Mouse (Mus musculus) gastrocnemius, postnatal 14 days (tissue): Measurements from ENCODE around the gene Gstm4. TPM values are rescaled to one million over a fixed set of nuclear protein-coding genes. Genes with fewer than 3 reads are reported as not detected.
A peak's percentile ranks its signal among the peaks of the same experiment; 100 is the strongest.

Experiments
- DNase-seq: peaks from one replicate; pipeline ENCODE4 v3.0.0; 2021; ENCODE audit warnings: mixed read lengths
- intact Hi-C: fragments of 180-260 bp; cut with DNase I; formaldehyde crosslinking; loops from one replicate; pipeline ENCODE4 v1.15.1; 2025; ENCODE audit warnings: low total_unique reads
- total RNA-seq, 2 experiments: library from RNA; stranded (reverse); gene quantifications; 2 replicates each; pipeline ENCODE4 v1.2.3; 2021

Gene Gstm4
- total RNA-seq, 2 experiments from 2014 or later: 11.4 to 12.0 TPM

DNA sequence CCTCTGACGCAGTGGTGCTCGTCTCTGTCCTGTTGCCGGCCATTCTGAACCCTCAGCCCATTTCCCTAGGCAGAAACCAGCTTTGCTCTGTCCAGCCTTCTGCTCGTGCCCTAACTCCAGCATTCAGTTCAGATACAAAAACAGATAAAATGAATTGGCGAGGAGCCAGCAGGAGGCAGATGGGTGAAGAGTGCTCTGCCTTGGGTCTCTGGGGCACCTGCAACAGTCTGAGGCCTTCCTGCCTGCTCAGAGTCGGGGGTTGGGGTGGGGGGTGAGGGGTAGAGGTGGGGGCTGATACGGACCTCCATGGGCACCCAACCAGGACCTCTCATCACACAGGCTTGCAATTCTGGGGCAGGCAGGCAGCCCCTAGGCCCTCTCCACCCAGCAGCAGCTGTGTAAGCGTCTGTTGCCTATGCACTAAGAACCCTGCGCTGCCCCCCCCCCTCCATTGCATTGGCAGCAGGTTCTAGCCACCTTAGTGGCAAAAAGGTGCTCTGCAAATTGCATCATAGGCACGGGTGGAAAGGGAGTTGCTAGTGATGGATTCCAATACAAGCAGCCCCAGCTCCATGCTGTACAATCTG is 28.4 kb upstream of the Gstm4 start:
- no peak for DNase-seq
- intact Hi-C loops: no loop called here

DNA sequence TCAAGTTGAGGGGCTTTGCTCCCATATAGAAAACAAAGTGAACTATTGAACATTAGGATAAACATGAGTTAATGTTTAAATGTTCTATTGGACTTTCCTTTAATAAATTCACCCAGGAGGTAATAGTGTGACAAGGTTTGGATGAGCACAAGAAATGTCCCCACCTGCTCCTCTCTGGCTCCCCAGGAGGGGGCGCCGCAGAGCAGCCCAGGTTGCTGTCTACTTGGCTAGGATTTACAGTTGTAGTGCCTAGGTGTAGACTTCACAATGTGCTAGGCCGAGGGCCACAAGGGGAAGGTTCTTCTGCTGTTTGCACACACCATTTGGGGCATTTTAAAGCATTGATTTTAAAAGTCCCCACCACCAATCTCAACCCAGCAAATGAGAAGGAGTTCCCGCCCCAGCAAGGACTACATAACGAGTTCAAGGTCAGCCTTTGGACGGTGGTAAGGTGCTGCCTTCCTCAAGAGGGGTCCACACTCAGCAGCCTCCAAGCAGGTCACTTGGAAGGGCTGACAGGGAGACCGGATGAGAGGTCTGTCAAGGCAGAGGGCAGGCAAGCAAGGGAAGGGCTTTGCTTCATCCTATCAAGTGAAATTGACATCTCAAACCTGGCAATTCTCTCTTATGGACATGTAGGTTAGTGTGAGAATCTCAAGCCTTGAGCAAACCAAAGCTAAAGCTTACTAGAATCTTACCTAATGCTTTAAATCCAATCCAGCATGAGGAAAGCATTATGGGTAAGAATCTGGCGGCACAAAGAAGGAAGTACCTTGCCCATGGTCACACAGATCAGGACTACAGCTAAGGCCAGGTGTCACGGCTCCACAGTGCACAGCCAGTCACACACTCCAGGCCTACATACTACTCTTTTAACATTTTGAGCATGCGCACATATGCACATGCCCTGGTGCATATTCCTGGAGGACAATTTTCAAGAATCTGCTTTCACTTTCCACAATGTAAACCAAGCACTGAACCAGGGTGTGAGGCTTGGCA is 25.9 kb upstream of the Gstm4 start:
- peak; percentile 69 for DNase-seq
- intact Hi-C loops: loop anchor here (1.0 kb wide), 1 partner anchor 77 kb away; no protein-coding TSS in a partner anchor

DNA sequence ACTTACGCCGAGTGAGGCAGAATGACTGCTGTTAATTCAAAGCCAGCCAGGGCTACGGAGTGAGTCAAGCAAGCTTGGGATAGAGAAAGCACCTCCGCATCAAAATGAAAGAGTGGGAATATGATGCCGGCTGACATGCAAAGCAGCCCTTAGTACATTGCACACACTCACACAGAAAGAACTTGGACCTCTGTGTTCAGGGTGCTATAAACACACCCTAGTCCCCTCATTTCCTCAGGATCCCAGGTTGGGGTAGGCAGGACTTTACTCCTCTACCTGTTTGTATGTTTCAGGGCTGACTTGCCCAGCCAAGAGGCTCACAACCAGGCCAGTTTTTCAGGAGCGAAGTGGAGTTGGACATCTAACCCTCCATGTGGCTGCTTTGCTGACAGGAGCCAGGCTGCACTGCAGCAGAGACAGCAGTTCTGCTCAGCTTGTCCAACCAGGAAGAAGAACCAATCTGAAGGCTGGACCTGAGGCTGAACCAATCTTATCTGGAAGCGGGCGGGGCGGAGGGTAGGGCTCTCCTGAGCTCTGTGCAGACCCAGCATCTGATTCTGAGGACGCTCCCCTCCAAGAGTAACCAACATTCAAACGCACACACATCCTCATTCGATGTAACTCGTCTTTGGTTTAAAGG is 24.7 kb upstream of the Gstm4 start:
- DNase-seq: peak; percentile 38
- intact Hi-C loops: no loop called here

DNA sequence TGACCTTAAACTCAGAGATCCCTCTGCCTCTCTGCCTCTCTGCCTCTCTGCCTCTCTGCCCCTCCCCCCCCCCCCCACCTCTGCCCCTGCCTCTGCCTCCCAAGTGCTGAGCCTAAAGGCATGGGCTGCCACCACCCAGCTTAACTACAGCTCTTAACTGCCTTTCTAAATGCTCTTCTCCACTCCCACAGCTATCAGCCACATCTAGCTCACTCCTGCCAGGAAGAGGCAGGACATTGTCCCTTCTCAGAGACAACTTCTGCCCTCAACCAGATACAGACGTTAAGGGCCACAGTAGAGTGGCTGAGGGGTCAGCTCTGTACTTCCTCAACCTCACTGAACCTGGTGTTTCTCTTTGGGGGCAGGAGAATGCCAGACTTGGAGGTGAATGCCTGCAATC is 24.1 kb upstream of the Gstm4 start:
- intact Hi-C loops: no loop called here
- DNase-seq: no peak

DNA sequence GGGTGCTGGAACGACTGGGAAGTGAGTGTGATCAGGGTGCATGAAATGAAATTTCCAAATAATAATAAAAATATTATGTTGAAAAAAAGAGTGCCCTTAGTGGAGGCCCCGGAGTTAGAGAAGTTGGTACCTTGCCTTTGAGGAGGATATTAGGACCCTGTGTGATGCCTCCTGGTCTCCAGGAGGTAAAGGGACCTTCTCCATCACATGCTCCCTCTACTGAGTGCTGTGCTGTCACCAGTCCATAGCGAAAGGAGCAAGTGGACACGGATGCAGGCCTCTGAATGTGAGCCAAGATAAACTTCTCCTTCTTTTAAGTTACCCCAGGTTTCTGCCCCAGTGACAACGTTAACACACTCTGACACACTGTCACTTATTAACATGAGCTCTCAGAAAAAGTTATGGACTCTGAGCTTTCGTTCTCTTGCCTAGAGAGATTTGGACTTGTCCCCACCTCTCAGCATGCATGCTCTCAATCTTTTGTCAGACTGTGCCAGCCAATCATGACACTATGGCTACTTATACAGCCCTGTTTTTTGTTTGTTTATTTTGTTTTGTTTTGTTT is 22.8 kb upstream of the Gstm4 start:
- intact Hi-C loops: no loop called here
- DNase-seq: no peak

DNA sequence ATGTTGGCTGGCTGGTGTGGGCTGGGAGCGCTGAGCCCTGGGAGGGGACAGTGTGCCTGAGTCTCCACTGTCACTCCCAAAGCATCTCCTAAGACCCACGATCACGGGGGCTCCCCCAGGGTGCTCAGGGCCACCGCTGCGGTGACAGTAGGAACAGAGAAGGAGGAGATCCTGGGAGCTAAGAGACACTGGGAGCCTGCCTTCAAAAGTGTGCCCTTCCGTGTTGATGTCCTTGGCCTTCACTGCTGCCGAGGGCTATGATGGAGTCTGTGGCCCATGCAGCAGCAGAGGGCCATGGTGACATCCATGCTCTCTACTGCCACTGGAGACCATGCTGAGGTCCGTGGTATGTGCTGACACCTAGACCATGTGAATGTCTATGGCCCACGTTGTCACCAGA is 20.9 kb upstream of the Gstm4 start:
- DNase-seq: no peak
- intact Hi-C loops: no loop called here

DNA sequence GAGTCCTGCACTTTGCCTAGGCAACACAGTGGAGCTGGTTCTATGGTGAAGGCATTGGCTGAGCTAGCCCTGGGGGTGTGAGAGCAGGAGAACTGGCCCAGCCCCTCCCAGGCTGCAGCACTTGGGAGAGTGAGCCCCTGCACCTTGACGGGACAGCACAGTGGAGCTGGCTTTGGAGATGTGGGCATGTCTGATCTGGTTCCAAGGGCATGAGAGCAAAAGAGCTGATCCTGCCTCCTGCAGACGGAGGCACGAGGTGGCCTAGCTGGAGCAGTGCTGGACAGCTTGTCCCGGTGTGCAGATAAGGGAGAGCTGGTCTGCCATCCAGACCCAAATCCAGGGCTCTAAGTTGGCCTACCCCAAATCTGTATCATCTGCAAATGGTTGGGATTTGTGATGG is 20.0 kb upstream of the Gstm4 start:
- intact Hi-C loops: loop anchor here (5.0 kb wide), 2 partner anchors 122 to 197 kb away; partner anchors contain the start of gene Gstm6
- no peak for DNase-seq

DNA sequence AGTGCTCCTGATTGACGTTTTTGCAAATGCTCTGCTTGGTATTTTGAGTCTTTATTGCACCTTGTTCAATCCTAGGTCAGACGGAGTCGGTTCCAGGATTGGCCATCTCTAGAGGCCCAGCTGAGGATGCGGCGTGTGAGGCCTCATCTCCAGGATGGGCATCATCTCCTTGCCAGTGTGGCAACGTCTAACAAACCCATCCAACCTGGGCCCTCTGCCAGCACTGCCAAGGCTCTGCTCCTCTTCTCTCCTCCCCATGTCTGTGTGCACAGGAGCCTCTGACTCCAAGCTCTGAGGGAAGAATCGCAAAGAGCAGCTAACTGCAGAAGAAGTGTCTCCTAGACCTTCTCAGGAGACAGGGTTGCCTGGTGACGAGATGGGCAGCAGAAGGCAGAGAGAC is 18.0 kb upstream of the Gstm4 start:
- DNase-seq: no peak
- intact Hi-C loops: loop anchor here (5.0 kb wide), 2 partner anchors 120 to 195 kb away; partner anchors contain the start of gene Gstm6

DNA sequence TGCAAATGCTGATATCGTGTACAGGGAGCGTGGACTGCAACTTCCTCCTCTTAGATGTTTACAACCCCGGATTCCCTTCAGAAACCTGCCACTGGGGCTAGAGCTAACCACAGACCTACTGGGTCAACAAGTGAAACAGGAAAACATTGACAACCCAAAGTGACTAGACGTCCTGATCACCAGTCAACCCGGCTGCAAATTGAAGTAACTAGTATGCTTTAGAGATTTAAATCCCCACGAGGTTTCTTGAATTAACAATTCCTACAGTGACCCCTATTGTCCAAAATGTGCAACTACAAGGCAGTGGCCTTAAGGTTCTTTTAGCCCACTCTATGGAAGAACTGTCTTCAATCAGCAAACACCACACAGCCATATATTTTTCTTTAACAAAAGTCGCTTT is 16.7 kb upstream of the Gstm4 start:
- intact Hi-C loops: loop anchor here (5.0 kb wide), 2 partner anchors 119 to 194 kb away; partner anchors contain the start of gene Gstm6
- no peak for DNase-seq

DNA sequence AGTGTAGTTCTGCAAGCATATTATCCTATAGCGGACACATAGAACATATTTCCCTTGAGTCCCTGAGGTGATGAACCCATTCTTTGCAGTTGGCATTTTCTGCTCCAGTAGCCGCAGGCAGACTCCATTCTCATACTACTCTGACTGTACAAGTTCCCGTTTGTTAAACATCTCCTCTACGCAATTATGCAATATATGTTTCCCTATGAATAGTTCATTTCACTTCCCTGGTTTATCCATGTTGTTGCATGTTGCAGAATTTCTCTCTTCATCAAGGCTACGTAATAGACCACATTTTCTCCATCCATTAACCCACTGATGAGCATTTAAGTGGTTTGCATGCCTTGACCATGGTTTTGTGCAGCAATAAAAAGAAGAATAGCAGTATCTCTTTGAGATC is 5.8 kb upstream of the Gstm4 start:
- intact Hi-C loops: loop anchor here (10.0 kb wide), 1 partner anchor 346 kb away; no protein-coding TSS in a partner anchor

DNA sequence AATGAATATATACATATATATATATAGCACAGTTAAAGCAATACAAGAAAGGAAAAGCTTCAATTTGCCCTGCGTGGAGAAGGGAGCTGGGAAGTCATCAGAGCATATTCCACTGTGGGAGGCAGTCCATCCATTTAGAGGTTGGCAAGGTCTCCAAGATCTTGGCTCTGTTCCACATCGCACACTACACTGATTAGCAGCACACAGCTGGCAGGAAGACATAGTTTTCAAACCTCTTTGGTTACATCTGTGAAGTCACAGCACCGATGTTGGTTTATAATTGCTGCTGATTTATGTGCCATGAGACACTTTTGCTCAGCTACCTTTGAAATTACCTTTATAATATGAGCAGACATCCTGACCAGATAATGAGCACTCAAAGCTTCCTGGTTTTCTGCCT is 3.6 kb upstream of the Gstm4 start:
- intact Hi-C loops: no loop called here

More for the DNA sequence above, 5.8 kb upstream of the Gstm4 start:
- DNase-seq: no peak

DNA sequence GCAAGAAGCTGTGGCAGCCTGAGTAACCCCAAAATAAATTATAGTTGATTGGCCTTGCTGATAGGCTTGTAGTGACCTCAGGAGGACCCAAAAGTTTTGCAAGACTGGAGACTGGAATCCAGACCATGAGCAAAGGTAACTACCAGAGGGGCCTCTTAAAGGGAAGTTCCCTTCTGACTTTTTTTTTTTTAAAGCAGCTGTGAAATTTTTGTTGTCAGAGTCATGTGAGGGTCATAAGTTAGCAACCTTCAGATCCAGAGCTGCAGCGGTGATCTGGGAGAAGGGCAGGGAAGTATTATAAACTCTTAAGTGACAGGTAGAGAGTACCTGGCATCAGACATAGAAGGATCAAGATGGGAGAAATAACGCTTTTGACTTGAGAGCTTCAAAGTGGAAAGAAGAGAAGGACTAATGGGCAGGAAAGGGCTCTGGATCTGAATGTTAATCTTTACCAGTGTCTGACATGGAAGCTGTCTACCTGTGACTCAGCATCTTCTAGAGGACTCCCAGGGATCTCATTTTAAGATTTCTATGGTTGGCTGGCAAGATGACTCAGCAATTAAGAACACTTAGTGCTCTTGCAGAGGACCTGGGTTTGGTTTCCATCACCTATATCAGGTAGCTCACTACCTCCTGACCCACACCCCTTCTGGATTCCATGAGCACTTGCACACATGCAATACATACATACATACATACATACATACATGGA is 2.4 kb upstream of the Gstm4 start:
- DNase-seq: no peak
- intact Hi-C loops: no loop called here

More for the DNA sequence above, 3.6 kb upstream of the Gstm4 start:
- no peak for DNase-seq

DNA sequence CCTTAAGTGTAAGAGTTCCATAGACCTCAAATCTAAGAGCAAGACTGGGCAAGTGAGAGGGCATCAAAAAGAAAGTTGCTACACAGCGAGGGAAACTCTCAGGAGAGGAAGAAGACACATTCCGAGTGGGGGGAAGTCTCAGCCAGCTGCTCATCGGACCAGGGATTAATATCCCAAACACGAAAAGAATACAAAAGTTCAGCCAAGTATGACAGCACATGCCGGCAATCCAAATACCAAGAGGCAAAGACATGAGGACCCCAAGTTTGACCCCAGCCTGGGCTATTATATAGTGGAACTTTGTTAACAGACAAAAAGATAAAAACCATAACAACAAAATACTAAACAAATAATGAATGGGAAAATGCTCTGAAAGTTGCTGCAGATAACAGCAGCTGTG is 11.5 kb downstream of the Gstm4 start:
- DNase-seq: no peak
- intact Hi-C loops: no loop called here

DNA sequence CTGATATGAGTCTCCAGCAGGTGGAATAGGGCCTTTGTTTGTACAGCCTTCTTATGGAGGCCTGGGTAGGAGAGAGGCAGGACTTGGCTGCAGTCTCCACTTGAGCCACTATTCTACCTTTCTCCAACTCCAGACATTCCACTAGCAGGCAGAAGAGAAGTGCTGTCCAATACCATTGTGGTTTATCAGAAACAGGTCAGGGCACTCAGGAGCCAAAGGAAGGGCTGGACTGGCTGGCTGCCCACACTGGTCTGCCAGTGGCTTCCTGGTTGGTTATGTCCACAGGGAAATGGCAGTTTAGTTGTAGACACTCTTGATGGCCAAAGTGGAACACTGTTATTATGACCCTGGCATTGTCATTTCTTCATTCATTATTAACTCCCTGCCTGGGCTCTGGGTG is 12.6 kb downstream of the Gstm4 start:
- no peak for DNase-seq
- intact Hi-C loops: no loop called here

DNA sequence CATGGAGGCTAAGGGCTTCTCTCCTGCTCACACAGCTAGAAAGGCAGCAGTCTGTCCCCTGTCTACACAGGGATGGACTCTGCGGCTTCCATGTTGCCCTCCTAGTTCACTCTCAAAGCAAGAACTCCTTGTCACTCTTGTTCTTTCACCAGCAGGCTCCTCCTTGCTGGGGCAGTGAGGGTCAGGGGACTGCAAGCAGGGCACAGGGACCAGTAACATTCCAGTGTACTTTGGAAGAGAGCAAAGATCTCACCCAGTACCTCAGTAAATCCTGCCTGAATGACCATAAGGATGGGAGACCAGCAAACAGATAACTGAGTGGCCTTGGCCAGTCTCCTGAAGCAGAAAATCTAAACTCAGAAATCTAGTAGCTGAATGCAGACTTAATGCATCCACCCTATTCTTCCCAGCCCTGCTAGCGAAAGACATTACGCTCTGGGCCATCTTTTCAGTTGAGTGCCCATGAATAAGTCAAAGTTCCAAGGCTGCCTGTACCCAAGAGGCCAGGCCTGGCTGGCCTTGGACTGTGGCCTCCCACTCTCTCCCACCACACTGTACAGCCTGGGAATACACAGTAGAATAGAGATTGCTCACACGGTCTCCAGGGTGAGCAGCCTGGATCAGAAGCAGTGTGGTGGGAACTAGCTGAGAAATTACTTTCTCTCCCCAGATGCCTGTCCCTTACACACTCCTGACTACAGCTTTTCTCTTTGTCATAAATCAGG is 15.9 kb downstream of the Gstm4 start:
- DNase-seq: no peak
- intact Hi-C loops: no loop called here

DNA sequence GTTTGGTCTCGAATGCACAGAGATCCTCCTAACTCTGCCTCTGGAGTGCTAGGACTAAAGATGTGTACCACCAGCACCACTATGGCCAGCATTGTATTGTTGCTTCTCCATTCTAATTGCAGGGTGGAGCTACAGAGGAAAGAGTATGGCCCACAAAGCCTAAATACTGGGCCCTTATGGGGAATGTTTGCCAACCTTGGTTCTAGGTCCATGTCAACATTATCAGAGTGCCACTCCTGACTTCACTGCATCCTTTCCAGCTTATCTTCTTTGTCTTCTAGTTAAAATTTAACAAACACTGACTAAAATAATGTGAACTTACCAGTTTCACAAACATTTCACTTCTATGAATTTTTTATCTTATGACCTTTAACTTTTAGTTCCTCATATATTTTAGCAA is 18.1 kb downstream of the Gstm4 start:
- DNase-seq: no peak
- intact Hi-C loops: no loop called here

DNA sequence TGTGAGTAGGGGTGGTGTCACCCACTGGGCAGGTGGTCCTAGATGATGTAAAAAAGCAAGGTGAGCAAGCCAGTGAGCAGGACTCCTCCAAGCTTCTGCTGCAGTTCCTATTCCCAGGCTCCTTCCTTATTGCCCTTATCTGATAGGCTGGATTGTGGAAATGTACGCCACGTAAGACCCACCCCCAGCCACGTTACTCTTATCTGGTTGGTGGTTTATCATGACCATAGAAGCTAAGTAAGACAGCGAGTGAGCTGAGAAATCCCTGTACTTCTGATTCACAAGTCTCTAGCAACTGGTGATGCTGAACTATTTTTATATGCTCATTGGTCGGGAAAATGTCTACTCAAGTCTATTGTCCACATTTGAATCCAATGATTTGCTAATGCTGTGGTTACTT is 18.6 kb downstream of the Gstm4 start:
- intact Hi-C loops: no loop called here
- no peak for DNase-seq

DNA sequence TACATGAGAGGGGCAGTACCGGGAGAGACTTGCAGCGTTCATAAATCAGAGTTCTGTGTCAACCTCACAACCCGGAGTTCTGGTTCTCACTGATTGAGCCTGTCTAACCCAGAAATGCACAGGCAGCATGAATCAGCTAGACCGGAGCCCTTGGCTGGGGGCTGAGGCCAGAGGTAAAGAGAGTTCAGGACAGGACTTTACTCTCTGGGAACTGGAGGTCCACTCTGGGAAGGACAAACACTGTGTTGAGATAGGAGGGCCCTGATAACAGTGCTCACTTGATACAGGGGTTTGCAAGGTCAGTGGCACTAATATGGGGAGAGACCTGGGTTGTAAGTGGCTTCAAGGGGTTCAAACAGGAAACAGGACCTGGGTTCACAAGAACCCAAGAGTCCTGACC is 19.4 kb downstream of the Gstm4 start:
- DNase-seq: no peak
- intact Hi-C loops: no loop called here

DNA sequence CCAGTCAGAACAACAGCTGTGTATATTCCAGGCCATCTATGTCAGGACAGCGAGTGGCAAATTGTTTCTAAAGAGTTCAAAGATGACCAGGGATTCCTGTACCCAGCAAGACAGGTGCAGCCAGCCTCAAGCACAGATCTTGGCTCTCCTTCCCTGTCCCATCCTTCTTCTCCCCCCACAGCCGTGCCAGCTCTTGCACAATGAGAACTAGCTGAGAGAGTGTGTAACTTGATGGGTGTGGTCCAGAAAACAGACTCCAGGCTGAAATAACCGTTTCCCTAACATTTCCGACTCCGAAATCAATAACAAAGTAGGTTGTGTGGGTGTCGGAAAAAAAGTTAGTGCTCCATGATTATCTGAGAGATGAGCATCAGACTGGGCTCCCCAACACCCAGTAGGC is 22.0 kb downstream of the Gstm4 start:
- DNase-seq: peak; percentile 52
- intact Hi-C loops: no loop called here
